Mouse (Mus musculus): ENCODE results near the gene Siah3. TPM values are rescaled to one million over a fixed set of nuclear protein-coding genes. Genes with fewer than 3 reads are reported as not detected.

Siah3 gene
- total and polyA plus RNA-seq, 3 experiments, result 0.04 to 0.29 TPM; not detected in 1

- peaks cover 0 to 3% of the 10 kb centered on the region in 2 experiments; a peak in 3 of 4 replicates for H3K27me3 ChIP-seq (ENCODE audit: control insufficient read depth in 1 of 2, insufficient read depth in 2 of 2, low read length in 2 of 2)
- no peak overlapping the region for H3K27ac ChIP-seq (ENCODE audit: control insufficient read depth, low read depth, low read length)
- no peaks in the 10 kb centered on the region for H3K36me3 ChIP-seq (ENCODE audit: control insufficient read depth in 1 of 2, insufficient read depth in 2 of 2, low read length in 2 of 2)
- H3K4me1 ChIP-seq (ENCODE audit: control insufficient read depth in 1 of 2, insufficient read depth in 2 of 2, low read length in 2 of 2), result no peaks in the 10 kb centered on the region
- no peak overlapping the region for H3K9ac ChIP-seq (ENCODE audit: control insufficient read depth, low read depth, low read length, poor library complexity, severe bottlenecking)
- no peaks in the 10 kb centered on the region for H3K9me3 ChIP-seq (replicated peaks; ENCODE audit: insufficient read depth, low read length)
- TF ChIP-seq USF1 (IDR thresholded peaks at IDR 0.05; ENCODE audit: low read depth, low read length), result no peak
- no peak for TF ChIP-seq EP300 (IDR thresholded peaks at IDR 0.05; ENCODE audit: low read depth in 1 of 2, low read length in 2 of 2)
- no peak for TF ChIP-seq USF2 (IDR thresholded peaks at IDR 0.05; ENCODE audit: borderline replicate concordance in 1 of 2, insufficient read depth in 1 of 2, low read depth in 1 of 2, low read length in 2 of 2)
- TF ChIP-seq POLR2AphosphoS5 (IDR thresholded peaks at IDR 0.05; ENCODE audit: borderline replicate concordance, low read depth, low read length), result no peak
- TF ChIP-seq JUND (IDR thresholded peaks at IDR 0.05; ENCODE audit: low read depth, low read length), result no peak
- TF ChIP-seq POLR2A (IDR thresholded peaks at IDR 0.05; ENCODE audit: control insufficient read depth in 1 of 2, insufficient read depth in 1 of 2, low read depth in 1 of 2, low read length in 2 of 2, poor library complexity in 1 of 2), result no peak
- TF ChIP-seq RAD21 (IDR thresholded peaks at IDR 0.05; ENCODE audit: low read depth, low read length), result no peak
- no peak for TF ChIP-seq GATA1 (IDR thresholded peaks at IDR 0.05; ENCODE audit: low read depth, low read length)
- TF ChIP-seq MAX (IDR thresholded peaks at IDR 0.05; ENCODE audit: low read length), result no peak
- no peak for TF ChIP-seq SMC3 (IDR thresholded peaks at IDR 0.05; ENCODE audit: low read depth, low read length)
- no peak for TF ChIP-seq ETS1 (IDR thresholded peaks at IDR 0.05; ENCODE audit: low read depth, low read length)
- TF ChIP-seq NRF1 (IDR thresholded peaks at IDR 0.05; ENCODE audit: insufficient read depth, low read depth, low read length, poor library complexity, severe bottlenecking), result no peak
- no peak for TF ChIP-seq SIN3A (IDR thresholded peaks at IDR 0.05; ENCODE audit: low read length)
- TF ChIP-seq BHLHE40 (IDR thresholded peaks at IDR 0.05; ENCODE audit: borderline replicate concordance, low read depth, low read length), result no peak
- TF ChIP-seq CHD2 (IDR thresholded peaks at IDR 0.05; ENCODE audit: low read length), result no peak
- TF ChIP-seq TCF12 (IDR thresholded peaks at IDR 0.05; ENCODE audit: low read depth, low read length), result no peak
- no peak for TF ChIP-seq MYC (IDR thresholded peaks at IDR 0.05; ENCODE audit: low read depth, low read length)
- TF ChIP-seq KAT2A (conservative IDR thresholded peaks at IDR 0.05; ENCODE audit: low read depth, low read length), result no peak
- no peak for TF ChIP-seq TAL1 (IDR thresholded peaks at IDR 0.05; ENCODE audit: low read length)
- H3K4me3 ChIP-seq (ENCODE audit: control insufficient read depth in 1 of 2, insufficient read depth in 1 of 2, low read depth in 2 of 2, low read length in 2 of 2), result no peak overlapping the region
- H3K79me2 ChIP-seq (ENCODE audit: control insufficient read depth, insufficient read depth, low read length, poor library complexity), result no peaks in the 10 kb centered on the region
- no peak for DNase-seq (ENCODE audit: low read depth, low spot score)
Measured at GRCm38 (mm10) chr14:75434576-75434975, 21.2 kb upstream of the Siah3 start.

GRCm38 (mm10) chr14:75444486-75445105 is 11.2 kb upstream of the Siah3 start:
- DNase-seq (ENCODE audit: low read depth, low spot score), result no peak
- Histone ChIP-seq H3K4me3 (ENCODE audit: control insufficient read depth in 1 of 2, insufficient read depth in 1 of 2, low read depth in 2 of 2, low read length in 2 of 2) (no peak overlapping the region), H3K9me3 (replicated peaks; ENCODE audit: insufficient read depth, low read length) (no peaks in the 10 kb centered on the region), H3K79me2 (ENCODE audit: control insufficient read depth, insufficient read depth, low read length, poor library complexity) (no peaks in the 10 kb centered on the region), H3K9ac (ENCODE audit: control insufficient read depth, low read depth, low read length, poor library complexity, severe bottlenecking) (no peak overlapping the region), H3K36me3 (ENCODE audit: control insufficient read depth in 1 of 2, insufficient read depth in 2 of 2, low read length in 2 of 2) (no peaks in the 10 kb centered on the region), H3K27me3 (ENCODE audit: control insufficient read depth in 1 of 2, insufficient read depth in 2 of 2, low read length in 2 of 2) (no peaks in the 10 kb centered on the region; a peak in 3 of 4 replicates), H3K4me1 (ENCODE audit: control insufficient read depth in 1 of 2, insufficient read depth in 2 of 2, low read length in 2 of 2) (no peaks in the 10 kb centered on the region; a peak in 1 of 4 replicates), H3K27ac (ENCODE audit: control insufficient read depth, low read depth, low read length) (no peak overlapping the region)
- TF ChIP-seq SMC3 (IDR thresholded peaks at IDR 0.05; ENCODE audit: low read depth, low read length) (no peak), TBP (IDR thresholded peaks at IDR 0.05; ENCODE audit: low read depth, low read length) (no peak), HCFC1 (IDR thresholded peaks at IDR 0.05; ENCODE audit: low read depth, low read length) (no peak), NRF1 (IDR thresholded peaks at IDR 0.05; ENCODE audit: insufficient read depth, low read depth, low read length, poor library complexity, severe bottlenecking) (no peak), POLR2A (IDR thresholded peaks at IDR 0.05; ENCODE audit: control insufficient read depth in 1 of 2, insufficient read depth in 1 of 2, low read depth in 1 of 2, low read length in 2 of 2, poor library complexity in 1 of 2) (no peak), ZKSCAN1 (IDR thresholded peaks at IDR 0.05; ENCODE audit: low read depth, low read length) (no peak), EP300 (IDR thresholded peaks at IDR 0.05; ENCODE audit: low read depth in 1 of 2, low read length in 2 of 2) (no peak), CHD1 (IDR thresholded peaks at IDR 0.05; ENCODE audit: low read depth, low read length) (no peak), RCOR1 (IDR thresholded peaks at IDR 0.05; ENCODE audit: low read depth, low read length) (no peak), CTCF (IDR thresholded peaks at IDR 0.05 in 2 of 3, conservative IDR thresholded peaks at IDR 0.05 in 1 of 3; ENCODE audit: control insufficient read depth in 1 of 3, insufficient read depth in 1 of 3, low read depth in 2 of 3, low read length in 3 of 3, poor library complexity in 1 of 3, severe bottlenecking in 1 of 3) (no peak), GATA1 (IDR thresholded peaks at IDR 0.05; ENCODE audit: low read depth, low read length) (no peak), SIN3A (IDR thresholded peaks at IDR 0.05; ENCODE audit: low read length) (no peak), RAD21 (IDR thresholded peaks at IDR 0.05; ENCODE audit: low read depth, low read length) (no peak), KAT2A (conservative IDR thresholded peaks at IDR 0.05; ENCODE audit: low read depth, low read length) (no peak), ZMIZ1 (IDR thresholded peaks at IDR 0.05; ENCODE audit: low read depth, low read length) (no peak), BHLHE40 (IDR thresholded peaks at IDR 0.05; ENCODE audit: borderline replicate concordance, low read depth, low read length) (no peak), MAFK (IDR thresholded peaks at IDR 0.05; ENCODE audit: borderline replicate concordance, low read depth, low read length) (no peak)

All from MEL (cell line).